Mouse (Mus musculus): ENCODE results near the gene E130208F15Rik.

E130208F15Rik gene

GRCm38 (mm10) chr7:30333436-30333835, 11.9 kb downstream of the E130208F15Rik start:
- DNase-seq (ENCODE audit: low read depth, low spot score), result no peak

- DNase-seq (ENCODE audit: low read depth, low spot score), result no peak
Measured at GRCm38 (mm10) chr7:30334563-30334962, 13.0 kb downstream of the E130208F15Rik start.

- DNase-seq (ENCODE audit: low read depth, low spot score), result no peak
Measured at GRCm38 (mm10) chr7:30335688-30336087, 14.1 kb downstream of the E130208F15Rik start.

GRCm38 (mm10) chr7:30336384-30336783, 14.8 kb downstream of the E130208F15Rik start:
- DNase-seq (ENCODE audit: low read depth, low spot score), result peak; percentile 67

- no peak for DNase-seq (ENCODE audit: low read depth, low spot score)
Measured at GRCm38 (mm10) chr7:30339432-30340109, 18.0 kb downstream of the E130208F15Rik start.

GRCm38 (mm10) chr7:30346635-30347379, 25.3 kb downstream of the E130208F15Rik start:
- no peak for DNase-seq (ENCODE audit: low read depth, low spot score)

- peak; percentile 42 for DNase-seq (ENCODE audit: low read depth, low spot score)
Measured at GRCm38 (mm10) chr7:30347828-30348227, 26.3 kb downstream of the E130208F15Rik start.

GRCm38 (mm10) chr7:30353279-30353822, 31.8 kb downstream of the E130208F15Rik start:
- peak; percentile 38 for DNase-seq (ENCODE audit: low read depth, low spot score)

GRCm38 (mm10) chr7:30354059-30354458, 32.5 kb downstream of the E130208F15Rik start:
- no peak for DNase-seq (ENCODE audit: low read depth, low spot score)

- no peak for DNase-seq (ENCODE audit: low read depth, low spot score)
Measured at GRCm38 (mm10) chr7:30358378-30359186, 37.0 kb downstream of the E130208F15Rik start.

- no peak for DNase-seq (ENCODE audit: low read depth, low spot score)
Measured at GRCm38 (mm10) chr7:30359276-30359865, 37.8 kb downstream of the E130208F15Rik start.

GRCm38 (mm10) chr7:30360028-30360427, 38.5 kb downstream of the E130208F15Rik start:
- no peak for DNase-seq (ENCODE audit: low read depth, low spot score)

- peak; percentile 57 for DNase-seq (ENCODE audit: low read depth, low spot score)
Measured at GRCm38 (mm10) chr7:30362652-30363343, 41.3 kb downstream of the E130208F15Rik start, which contains the start of gene Lrfn3. Gene Lrfn3 (minus strand): TSS chr7:30362772.

GRCm38 (mm10) chr7:30363344-30363738, 41.8 kb downstream of the E130208F15Rik start:
- no peak for DNase-seq (ENCODE audit: low read depth, low spot score)

- DNase-seq (ENCODE audit: low read depth, low spot score), result no peak
Measured at GRCm38 (mm10) chr7:30367466-30367865, 45.9 kb downstream of the E130208F15Rik start.
